Mouse (Mus musculus): ENCODE data around the gene Nfkbie.

Nfkbie gene

GRCm38 (mm10) chr17:45517135-45517534 lies 38.4 kb upstream of the Nfkbie start:
- TF ChIP-seq NANOG (IDR thresholded peaks at IDR 0.05; ENCODE audit: borderline replicate concordance, low read length) (no peak), CTCF (conservative IDR thresholded peaks at IDR 0.05; ENCODE audit: low read length) (no peak), POU5F1 (IDR thresholded peaks at IDR 0.05; ENCODE audit: borderline replicate concordance, low read length) (no peak)
- H3K9me3 ChIP-seq (ENCODE audit: low read length) = no peaks in the 10 kb centered on the region
- H3K4me3 ChIP-seq (replicated peaks; ENCODE audit: low read length) = no peak overlapping the region; the same call in 1 of the 2 replicates
- H3K36me3 ChIP-seq (ENCODE audit: insufficient read depth, low read length) = peaks cover 78% of the 10 kb centered on the region
- peaks cover 70% of the 10 kb centered on the region for H3K4me1 ChIP-seq (replicated peaks; ENCODE audit: low read depth, low read length)
- H3K27me3 ChIP-seq (ENCODE audit: insufficient read depth, low read length) = no peaks in the 10 kb centered on the region

GRCm38 (mm10) chr17:45517549-45518215 lies 37.8 kb upstream of the Nfkbie start:
- TF ChIP-seq NANOG (IDR thresholded peaks at IDR 0.05; ENCODE audit: borderline replicate concordance, low read length) (no peak), CTCF (conservative IDR thresholded peaks at IDR 0.05; ENCODE audit: low read length) (no peak), POU5F1 (IDR thresholded peaks at IDR 0.05; ENCODE audit: borderline replicate concordance, low read length) (no peak)
- H3K27me3 ChIP-seq (ENCODE audit: insufficient read depth, low read length) = no peaks in the 10 kb centered on the region
- H3K36me3 ChIP-seq (ENCODE audit: insufficient read depth, low read length) = peaks cover 78% of the 10 kb centered on the region
- H3K9me3 ChIP-seq (ENCODE audit: low read length) = no peaks in the 10 kb centered on the region
- H3K4me1 ChIP-seq (replicated peaks; ENCODE audit: low read depth, low read length) = peaks cover 75% of the 10 kb centered on the region
- 0 out of 2 replicates have a peak overlapping the region, but pooled peaks have one; percentile 4 for H3K4me3 ChIP-seq (replicated peaks; ENCODE audit: low read length)

GRCm38 (mm10) chr17:45518766-45519475 lies 36.6 kb upstream of the Nfkbie start:
- peaks cover 3% of the 10 kb centered on the region for H3K27me3 ChIP-seq (ENCODE audit: insufficient read depth, low read length)
- no peaks in the 10 kb centered on the region for H3K9me3 ChIP-seq (ENCODE audit: low read length)
- TF ChIP-seq NANOG (IDR thresholded peaks at IDR 0.05; ENCODE audit: borderline replicate concordance, low read length) (no peak), CTCF (conservative IDR thresholded peaks at IDR 0.05; ENCODE audit: low read length) (no peak), POU5F1 (IDR thresholded peaks at IDR 0.05; ENCODE audit: borderline replicate concordance, low read length) (no peak)
- peaks cover 85% of the 10 kb centered on the region for H3K4me1 ChIP-seq (replicated peaks; ENCODE audit: low read depth, low read length)
- no peak overlapping the region for H3K4me3 ChIP-seq (replicated peaks; ENCODE audit: low read length)
- H3K36me3 ChIP-seq (ENCODE audit: insufficient read depth, low read length) = peaks cover 67% of the 10 kb centered on the region

GRCm38 (mm10) chr17:45520136-45520535 lies 35.4 kb upstream of the Nfkbie start:
- TF ChIP-seq POU5F1 (IDR thresholded peaks at IDR 0.05; ENCODE audit: borderline replicate concordance, low read length) (no peak), NANOG (IDR thresholded peaks at IDR 0.05; ENCODE audit: borderline replicate concordance, low read length) (no peak), CTCF (conservative IDR thresholded peaks at IDR 0.05; ENCODE audit: low read length) (no peak)

GRCm38 (mm10) chr17:45523263-45523662 lies 32.2 kb upstream of the Nfkbie start, which contains the start of gene Tcte1:
Gene Tcte1, plus strand, starts transcription at chr17:45523434.
- H3K4me3 ChIP-seq (replicated peaks; ENCODE audit: low read length) = peak within 1 kb of the TSS; percentile 77
- H3K27me3 ChIP-seq (ENCODE audit: insufficient read depth, low read length) = peaks cover 14% of the 10 kb centered on the region
- H3K9me3 ChIP-seq (ENCODE audit: low read length) = no peaks in the 10 kb centered on the region
- TF ChIP-seq CTCF (conservative IDR thresholded peaks at IDR 0.05; ENCODE audit: low read length) = no peak
- TF ChIP-seq NANOG (IDR thresholded peaks at IDR 0.05; ENCODE audit: borderline replicate concordance, low read length) = no peak
- no peak for TF ChIP-seq POU5F1 (IDR thresholded peaks at IDR 0.05; ENCODE audit: borderline replicate concordance, low read length)
- peaks cover 67% of the 10 kb centered on the region for H3K4me1 ChIP-seq (replicated peaks; ENCODE audit: low read depth, low read length)
- H3K36me3 ChIP-seq (ENCODE audit: insufficient read depth, low read length) = peaks cover 33% of the 10 kb centered on the region

More at GRCm38 (mm10) chr17:45520136-45520535, 35.4 kb upstream of the Nfkbie start:
- Histone ChIP-seq H3K36me3 (ENCODE audit: insufficient read depth, low read length) (peaks cover 59% of the 10 kb centered on the region), H3K9me3 (ENCODE audit: low read length) (no peaks in the 10 kb centered on the region), H3K4me3 (replicated peaks; ENCODE audit: low read length) (no peak overlapping the region), H3K4me1 (replicated peaks; ENCODE audit: low read depth, low read length) (peaks cover 79% of the 10 kb centered on the region), H3K27me3 (ENCODE audit: insufficient read depth, low read length) (peaks cover 14% of the 10 kb centered on the region)

GRCm38 (mm10) chr17:45524961-45525360 lies 30.5 kb upstream of the Nfkbie start:
- peaks cover 58% of the 10 kb centered on the region for H3K4me1 ChIP-seq (replicated peaks; ENCODE audit: low read depth, low read length)

GRCm38 (mm10) chr17:45526571-45526970 lies 28.9 kb upstream of the Nfkbie start:
- H3K36me3 ChIP-seq (ENCODE audit: insufficient read depth, low read length) = peaks cover under 1% of the 10 kb centered on the region
- no peak for TF ChIP-seq NANOG (IDR thresholded peaks at IDR 0.05; ENCODE audit: borderline replicate concordance, low read length)
- no peak for TF ChIP-seq CTCF (conservative IDR thresholded peaks at IDR 0.05; ENCODE audit: low read length)
- no peak for TF ChIP-seq POU5F1 (IDR thresholded peaks at IDR 0.05; ENCODE audit: borderline replicate concordance, low read length)
- H3K4me3 ChIP-seq (replicated peaks; ENCODE audit: low read length) = peak overlapping the region; percentile 63
- H3K27me3 ChIP-seq (ENCODE audit: insufficient read depth, low read length) = peaks cover 29% of the 10 kb centered on the region
- no peaks in the 10 kb centered on the region for H3K9me3 ChIP-seq (ENCODE audit: low read length)
- peaks cover 60% of the 10 kb centered on the region for H3K4me1 ChIP-seq (replicated peaks; ENCODE audit: low read depth, low read length)

More at GRCm38 (mm10) chr17:45524961-45525360, 30.5 kb upstream of the Nfkbie start:
- TF ChIP-seq NANOG (IDR thresholded peaks at IDR 0.05; ENCODE audit: borderline replicate concordance, low read length) = no peak
- no peak for TF ChIP-seq POU5F1 (IDR thresholded peaks at IDR 0.05; ENCODE audit: borderline replicate concordance, low read length)
- no peak for TF ChIP-seq CTCF (conservative IDR thresholded peaks at IDR 0.05; ENCODE audit: low read length)
- Histone ChIP-seq H3K36me3 (ENCODE audit: insufficient read depth, low read length) (peaks cover 16% of the 10 kb centered on the region), H3K9me3 (ENCODE audit: low read length) (no peaks in the 10 kb centered on the region), H3K27me3 (ENCODE audit: insufficient read depth, low read length) (peaks cover 21% of the 10 kb centered on the region), H3K4me3 (replicated peaks; ENCODE audit: low read length) (no peak overlapping the region)

- peak overlapping the region; percentile 51 for H3K4me3 ChIP-seq (replicated peaks; ENCODE audit: low read length)
- peaks cover 45% of the 10 kb centered on the region for H3K4me1 ChIP-seq (replicated peaks; ENCODE audit: low read depth, low read length)
- peaks cover 52% of the 10 kb centered on the region for H3K27me3 ChIP-seq (ENCODE audit: insufficient read depth, low read length)
- TF ChIP-seq CTCF (conservative IDR thresholded peaks at IDR 0.05; ENCODE audit: low read length) (no peak), NANOG (IDR thresholded peaks at IDR 0.05; ENCODE audit: borderline replicate concordance, low read length) (no peak), POU5F1 (IDR thresholded peaks at IDR 0.05; ENCODE audit: borderline replicate concordance, low read length) (no peak)
- no peaks in the 10 kb centered on the region for H3K9me3 ChIP-seq (ENCODE audit: low read length)
- H3K36me3 ChIP-seq (ENCODE audit: insufficient read depth, low read length) = no peaks in the 10 kb centered on the region
These were observed 25.1 kb upstream of the Nfkbie start for GRCm38 (mm10) chr17:45530346-45530782.
